Mouse (Mus musculus): Measurements from ENCODE around the gene Cks1b.

DNA sequence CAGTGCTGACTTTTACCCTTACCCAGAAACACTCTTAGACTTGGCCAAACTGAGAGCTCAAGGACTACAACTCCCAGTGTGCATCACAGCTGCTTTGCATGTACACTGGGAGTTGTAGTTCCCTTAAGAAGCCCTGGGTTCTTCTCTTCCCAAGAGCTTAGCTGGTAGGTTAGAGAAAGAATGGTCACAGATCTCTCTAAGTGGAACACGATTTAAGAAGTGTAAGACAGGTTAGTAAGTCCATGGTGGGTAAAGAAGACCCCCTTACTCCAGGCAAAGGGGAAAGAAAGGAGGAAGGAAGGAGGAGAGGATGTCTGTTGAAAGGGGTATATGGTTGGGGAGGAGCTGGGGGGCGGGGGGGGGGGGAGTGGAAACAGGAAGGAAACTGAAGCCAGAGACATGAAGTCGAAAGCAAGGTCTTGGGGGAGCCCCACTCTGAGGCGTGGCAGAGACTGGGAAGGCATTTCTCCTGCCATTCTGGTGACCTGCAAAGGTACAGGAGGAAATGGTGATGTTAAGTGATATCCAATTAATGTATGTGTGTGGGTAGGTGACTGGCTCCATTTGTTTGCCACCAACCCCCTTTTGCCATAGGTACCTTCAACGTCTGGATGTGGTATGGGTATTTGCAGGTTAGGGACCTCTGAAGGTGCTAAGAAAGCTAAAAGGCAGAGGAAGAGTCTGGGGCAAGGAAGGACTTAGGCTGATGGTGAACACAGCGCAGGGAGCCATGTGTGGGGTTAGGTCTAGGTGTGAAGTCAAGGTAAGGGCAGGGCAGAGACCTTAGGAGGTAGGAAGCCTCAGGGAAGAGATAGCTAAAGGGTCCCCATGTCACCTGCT, 29.1 kb downstream of the Cks1b start:
- TF ChIP-seq CTCF (conservative IDR thresholded peaks at IDR 0.05; ENCODE audit: low read length) (no peak), POU5F1 (IDR thresholded peaks at IDR 0.05; ENCODE audit: borderline replicate concordance, low read length) (no peak), NANOG (IDR thresholded peaks at IDR 0.05; ENCODE audit: borderline replicate concordance, low read length) (no peak)
